Mouse (Mus musculus): ENCODE results near the gene Itm2b. TPM values are rescaled to one million over a fixed set of nuclear protein-coding genes. Genes with fewer than 3 reads are reported as not detected.

Gene Itm2b
- polyA plus RNA-seq, 1 experiment from 2014 or later, result 659 TPM

GRCm38 (mm10) chr14:73312909-73313308 is 72.2 kb downstream of the Itm2b start:
- H3K4me3 ChIP-seq, result no peak overlapping the region
- 74% methylated on average over 5 of the region's 5 CpGs for WGBS
- no peaks in the 10 kb centered on the region for H3K4me1 ChIP-seq
- H3K9me3 ChIP-seq, result no peaks in the 10 kb centered on the region
- H3K27me3 ChIP-seq, result no peaks in the 10 kb centered on the region
- no peak overlapping the region for H3K9ac ChIP-seq
- ATAC-seq (ENCODE audit: insufficient number of reproducible peaks, insufficient read depth, low FRiP score, low TSS enrichment, low read depth), result no peak
- no peaks in the 10 kb centered on the region for H3K36me3 ChIP-seq
- H3K27ac ChIP-seq, result no peak overlapping the region
- no peak overlapping the region for H3K4me2 ChIP-seq

Other genes starting within 250 kb of the Itm2b start
- 15.5 and 16.9 TPM in 2 replicates for gene Lpar6, start 147.4 kb downstream of the Itm2b start, polyA plus RNA-seq (2015; fragmentation: Nextera tagmentation; extraction: Ambion mirVana)
- gene Rb1, start 59.5 kb downstream of the Itm2b start, polyA plus RNA-seq (2015; fragmentation: Nextera tagmentation; extraction: Ambion mirVana), result 19.1 and 27.9 TPM in 2 replicates
- 99.4 and 103 TPM in 2 replicates for gene Med4, start 124.7 kb upstream of the Itm2b start, polyA plus RNA-seq (2015; fragmentation: Nextera tagmentation; extraction: Ambion mirVana)
- gene Sucla2, start 140.0 kb upstream of the Itm2b start, polyA plus RNA-seq (2015; fragmentation: Nextera tagmentation; extraction: Ambion mirVana), result 99.0 and 101 TPM in 2 replicates
- 5.6 and 6.3 TPM in 2 replicates for gene Nudt15, start 163.0 kb upstream of the Itm2b start, polyA plus RNA-seq (2015; fragmentation: Nextera tagmentation; extraction: Ambion mirVana)